Mouse (Mus musculus) liver, adult 2 months (tissue): ENCODE data around the gene Cdyl2.

ENCODE experiments used
- CTCF ChIP-seq: fragments of 200-500 bp; IDR thresholded peaks from 2 replicates; pipeline ENCODE4 v1.5.1; 2011; ENCODE audit warnings: low read depth, low read length, control low read depth
- POLR2A ChIP-seq: fragments of 200-500 bp; IDR thresholded peaks from 2 replicates; pipeline ENCODE4 v1.6.1; 2011; ENCODE audit warnings: low read length, control low read depth; ENCODE audit not compliant: insufficient read depth; ENCODE audit errors: extremely low read depth

- TF ChIP-seq CTCF, result no peak
- no peak for TF ChIP-seq POLR2A
Observed at GRCm38 (mm10) chr8:116656811-116657210, 76.0 kb downstream of the Cdyl2 start.
